Mouse (Mus musculus) left cerebral cortex, postnatal 25 days (tissue): ENCODE results near the gene Ing1. TPM values are rescaled to one million over a fixed set of nuclear protein-coding genes. Genes with fewer than 3 reads are reported as not detected.
"Not testable (repeated sequence)": the region's sequence is repeated elsewhere in the genome, so short reads cannot be mapped to it uniquely, and the experiment has no call there.

Experiments used
- DNase-seq, 2 experiments: peaks; one replicate each; pipeline ENCODE4 v3.0.0; 2022; ENCODE audit warnings: low spot score in 2 of 2, mixed read lengths in 1 of 2
- intact Hi-C: fragments of 180-260 bp; cut with DNase I; formaldehyde crosslinking; loops from one replicate; pipeline ENCODE4 v1.15.1; 2025
- total RNA-seq, 2 experiments: library from RNA; stranded (reverse); gene quantifications; 2 replicates each; pipeline ENCODE4 v1.2.3; 2021

Gene Ing1
- total RNA-seq, 2 experiments from 2014 or later, result 44.9 to 45.3 TPM

DNA sequence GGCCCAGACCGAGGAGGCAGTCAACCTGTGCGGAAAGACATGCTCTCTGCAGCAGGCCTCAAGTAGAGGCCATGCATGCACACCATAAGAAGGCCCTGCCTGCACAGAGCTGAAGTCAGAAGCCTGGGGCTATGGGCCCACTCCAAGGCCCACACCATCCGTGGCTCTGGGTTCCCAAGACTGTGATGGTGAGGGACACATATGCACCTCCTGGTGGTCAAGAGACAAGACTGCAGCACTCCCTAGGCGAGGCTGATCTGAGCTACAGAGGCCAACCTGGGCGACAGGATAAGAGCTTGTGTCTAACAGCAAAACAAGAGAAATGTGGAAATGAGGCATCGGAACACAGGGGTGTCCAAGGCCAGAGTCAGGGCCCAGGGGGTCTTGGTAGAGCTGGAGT lies 8.3 kb upstream of the Ing1 start:
- DNase-seq, result no peak

GRCm38 (mm10) chr8:11549706-11550105 lies 5.7 kb upstream of the Ing1 start:
- DNase-seq, result peak; percentile 18 to 29
- intact Hi-C loops, result no loop called here

More for the DNA sequence above, 8.3 kb upstream of the Ing1 start:
- intact Hi-C loops, result no loop called here

DNA sequence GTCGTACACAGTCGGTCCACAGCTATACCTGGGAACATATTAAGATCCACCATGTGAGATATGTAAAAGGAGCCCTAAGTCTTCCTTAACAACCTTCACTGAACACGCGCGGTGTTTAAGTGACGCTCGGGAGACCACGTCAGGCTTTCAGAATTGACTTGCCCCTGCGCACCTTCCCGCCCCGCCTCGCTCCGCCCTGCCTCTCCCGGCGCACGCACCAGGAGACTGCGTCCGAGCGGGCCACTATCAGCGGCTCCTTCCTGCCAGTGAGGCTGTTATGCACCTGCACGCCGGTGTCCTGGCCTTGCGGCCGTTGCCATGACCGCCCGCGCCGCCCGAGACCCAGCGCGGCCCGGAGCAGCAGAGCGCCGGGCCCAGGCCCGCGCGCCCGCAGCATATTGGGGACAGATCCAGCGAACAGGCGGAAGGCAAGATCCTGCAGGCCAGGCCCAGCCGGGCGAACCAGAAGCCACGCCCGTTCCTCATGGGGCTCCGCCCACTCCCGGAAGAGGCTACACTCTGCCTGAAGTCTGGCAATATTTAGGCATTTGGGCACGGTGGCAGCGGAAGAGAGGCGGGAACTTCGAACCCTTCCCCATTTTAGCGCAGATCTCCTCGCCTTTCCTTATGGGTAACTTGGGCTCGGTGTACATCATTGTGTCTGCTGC lies 5.0 kb upstream of the Ing1 start, which contains the start of gene Cars2:
Cars2 (minus strand) TSS at position 503 of the 668 bp plus-strand sequence.
- peak; percentile 90 to 93 for DNase-seq
- intact Hi-C loops, result no loop called here

- intact Hi-C loops, DNase-seq: not testable (repeated sequence)
These were observed 3.9 kb upstream of the Ing1 start for GRCm38 (mm10) chr8:11551497-11551896.

- no peak for DNase-seq
- intact Hi-C loops, result no loop called here
These were observed 3.0 kb upstream of the Ing1 start for GRCm38 (mm10) chr8:11552390-11552789.

GRCm38 (mm10) chr8:11555720-11556591 lies 585 bp downstream of the Ing1 start:
- intact Hi-C loops, result loop anchor here (2.0 to 5.0 kb wide), 2 partner anchors 79 to 146 kb away; partner anchors contain the start of genes 1700016D06Rik and Ankrd10
- DNase-seq, result peak; percentile 100

DNA sequence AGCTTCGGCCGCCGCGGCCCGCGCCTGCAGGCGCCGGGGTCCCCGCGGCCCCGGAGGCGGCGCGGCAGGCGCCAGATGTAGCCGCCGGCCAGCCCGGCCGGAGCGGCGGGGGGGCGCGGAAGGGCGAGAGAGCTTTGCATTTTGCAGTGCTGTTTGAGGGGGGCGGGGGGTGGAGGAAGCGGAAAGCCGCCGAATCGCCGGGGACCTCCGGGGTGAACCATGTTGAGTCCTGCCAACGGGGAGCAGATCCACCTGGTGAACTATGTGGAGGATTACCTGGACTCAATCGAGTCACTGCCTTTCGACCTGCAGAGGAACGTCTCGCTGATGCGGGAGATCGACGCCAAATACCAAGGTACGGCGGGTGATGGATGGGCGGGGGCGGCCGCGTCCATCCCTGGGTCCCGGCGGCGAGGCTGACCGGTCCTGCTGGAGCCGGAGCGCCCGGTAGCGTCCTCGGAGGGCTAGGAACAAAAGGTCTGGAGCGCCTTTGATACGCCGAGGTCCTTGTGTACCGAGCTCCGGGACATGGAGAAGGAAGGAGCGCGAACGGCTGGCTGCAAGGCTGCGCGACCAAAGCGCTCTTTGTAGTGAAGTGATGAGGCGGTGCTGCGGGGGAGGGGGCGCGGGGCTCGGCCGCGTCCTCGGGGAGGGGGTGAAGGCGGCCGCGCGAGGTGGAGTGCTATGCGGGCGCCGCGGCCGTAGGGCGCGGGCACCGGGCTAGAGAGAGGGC lies 1.5 kb downstream of the Ing1 start:
- peak; percentile 31 to 54 for DNase-seq
- intact Hi-C loops, result loop anchor here (2.0 to 5.0 kb wide), 2 partner anchors 78 to 145 kb away; partner anchors contain the start of genes 1700016D06Rik and Ankrd10

- intact Hi-C loops, result loop anchor here (2.0 to 5.0 kb wide), 2 partner anchors 77 to 145 kb away; partner anchors contain the start of genes 1700016D06Rik and Ankrd10
- no peak for DNase-seq
These were observed 2.0 kb downstream of the Ing1 start for GRCm38 (mm10) chr8:11557424-11557767.

- intact Hi-C loops, result loop anchor here (2.0 to 5.0 kb wide), 2 partner anchors 77 to 144 kb away; partner anchors contain the start of genes 1700016D06Rik and Ankrd10
- peak; percentile 94 to 98 for DNase-seq
These were observed 2.6 kb downstream of the Ing1 start for GRCm38 (mm10) chr8:11557768-11558629.

- intact Hi-C loops, result loop anchor here (5.0 kb wide), 1 partner anchor 143 kb away; the partner anchor contains the start of gene 1700016D06Rik
These were observed 4.1 kb downstream of the Ing1 start for GRCm38 (mm10) chr8:11559511-11559910.

DNA sequence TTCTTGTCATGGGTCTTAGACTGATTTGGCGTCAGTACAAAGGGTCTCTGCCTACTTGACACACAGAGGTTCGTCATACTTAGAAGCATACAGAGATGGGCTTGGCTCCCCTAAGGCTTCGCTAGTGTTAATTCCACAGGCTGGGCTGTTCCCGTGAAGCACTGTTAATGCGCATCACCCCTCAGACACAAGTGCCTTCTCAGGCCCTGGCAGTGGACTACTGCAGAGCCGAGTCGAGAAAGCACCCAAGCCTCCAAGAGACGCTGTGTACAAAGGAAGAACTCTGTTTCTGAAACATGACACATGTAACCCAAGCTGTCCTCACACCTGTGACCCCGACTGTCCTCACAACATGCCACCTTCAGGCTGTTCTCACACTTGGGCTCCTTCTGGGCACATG lies 4.8 kb downstream of the Ing1 start:
- intact Hi-C loops, result no loop called here

More at GRCm38 (mm10) chr8:11559511-11559910, 4.1 kb downstream of the Ing1 start:
- DNase-seq, result no peak

DNA sequence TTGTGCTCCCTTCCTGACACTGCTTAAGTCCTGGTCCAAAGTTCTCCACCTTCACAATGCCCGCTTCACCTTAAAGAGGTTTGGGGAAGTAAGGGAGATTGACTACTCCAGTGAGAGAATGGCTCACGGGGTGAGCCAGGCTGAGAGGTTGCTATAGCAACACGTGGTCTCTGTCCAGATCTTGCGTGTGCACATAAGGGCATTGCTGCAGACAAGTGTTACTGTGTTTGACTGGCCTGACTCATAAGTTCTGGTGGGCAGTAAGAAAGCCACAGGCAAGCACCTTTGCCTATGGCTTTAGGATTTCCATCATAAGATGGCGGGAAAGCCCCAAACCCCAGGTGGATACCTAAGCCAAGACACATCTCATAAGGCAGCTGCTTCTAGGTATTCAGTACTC lies 8.9 kb downstream of the Ing1 start:
- intact Hi-C loops, result no loop called here
- no peak for DNase-seq

More for the DNA sequence above, 4.8 kb downstream of the Ing1 start:
- no peak for DNase-seq

DNA sequence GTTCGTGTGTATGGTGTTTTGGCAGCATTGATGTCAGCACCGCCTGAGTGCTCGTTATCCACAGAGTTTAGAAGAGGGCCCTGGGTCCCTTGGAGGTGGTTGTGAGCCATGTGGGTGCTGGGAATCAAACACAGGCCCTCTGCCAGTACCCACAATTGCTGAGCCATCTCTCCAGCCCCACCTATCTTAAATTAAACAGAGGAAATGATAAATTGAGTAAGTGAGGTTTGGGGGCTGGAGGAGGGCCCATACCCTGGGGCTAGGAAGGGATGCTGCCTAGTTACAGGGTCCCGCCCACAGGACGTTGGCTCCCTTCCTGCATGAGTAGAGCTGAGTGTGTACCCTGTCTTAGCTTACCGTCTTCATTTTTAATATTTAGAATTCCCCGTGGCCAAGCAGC lies 9.3 kb downstream of the Ing1 start:
- intact Hi-C loops, result no loop called here
- DNase-seq, result no peak

GRCm38 (mm10) chr8:11568193-11568592 lies 12.8 kb downstream of the Ing1 start:
- DNase-seq, intact Hi-C loops: not testable (repeated sequence)

GRCm38 (mm10) chr8:11569260-11570097 lies 14.1 kb downstream of the Ing1 start:
- DNase-seq, result no peak
- intact Hi-C loops, result no loop called here

DNA sequence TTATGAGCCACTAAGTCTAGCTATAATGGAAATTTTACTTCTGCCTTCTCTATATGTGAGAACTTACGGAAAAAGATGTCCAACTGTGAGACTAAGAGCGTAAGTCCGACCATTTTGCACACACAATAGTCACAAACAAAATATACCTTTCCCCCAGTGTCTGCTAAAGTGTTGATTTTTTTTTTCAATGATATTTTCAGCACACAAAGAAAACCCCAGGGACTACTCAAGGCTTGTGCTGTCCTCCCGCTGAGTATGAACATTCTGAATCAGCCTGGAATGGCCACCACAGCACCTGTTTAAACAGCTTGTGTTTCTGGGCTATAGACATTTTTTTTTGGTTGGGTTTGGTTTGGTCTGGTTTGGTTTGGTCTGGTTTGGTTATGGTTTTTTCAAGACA lies 15.4 kb downstream of the Ing1 start:
- DNase-seq, result no peak
- intact Hi-C loops, result no loop called here

- no peak for DNase-seq
- intact Hi-C loops, result no loop called here
These were observed 16.6 kb downstream of the Ing1 start for GRCm38 (mm10) chr8:11571950-11572349.

- no peak for DNase-seq
- intact Hi-C loops, result no loop called here
These were observed 17.1 kb downstream of the Ing1 start for GRCm38 (mm10) chr8:11572428-11572827.
